Mouse (Mus musculus) testis, postnatal 10 days (tissue): ENCODE measurements around the gene Fgd2.

Experiments
- DNase-seq: peaks from one replicate; pipeline ENCODE4 v3.0.0; 2021; ENCODE audit warnings: low spot score

The Fgd2 gene

GRCm38 (mm10) chr17:29397480-29398433, 37.0 kb downstream of the Fgd2 start:
- peak; percentile 92 for DNase-seq

GRCm38 (mm10) chr17:29398434-29399026, 37.8 kb downstream of the Fgd2 start:
- no peak for DNase-seq

GRCm38 (mm10) chr17:29399241-29399910, 38.7 kb downstream of the Fgd2 start:
- no peak for DNase-seq

DNA sequence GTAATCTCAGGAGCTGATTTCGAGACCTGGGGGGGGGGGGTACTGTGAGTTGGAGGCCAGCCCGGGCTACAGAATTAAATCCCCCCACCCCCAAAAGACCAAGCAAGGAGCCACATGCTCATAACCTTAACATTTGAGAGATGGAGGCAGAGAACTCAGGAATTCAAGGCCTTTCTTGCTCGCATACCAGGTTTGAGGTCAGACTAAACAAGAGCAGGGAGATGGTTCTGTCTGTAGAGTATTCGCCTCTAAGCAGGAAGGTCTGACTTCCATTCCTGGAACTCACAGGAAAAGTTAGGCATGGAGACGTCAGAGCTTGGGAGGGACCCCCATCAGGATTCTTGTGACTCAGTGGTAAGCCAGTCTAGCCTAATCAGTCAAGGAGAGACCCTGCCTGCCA, 39.3 kb downstream of the Fgd2 start:
- no peak for DNase-seq

DNA sequence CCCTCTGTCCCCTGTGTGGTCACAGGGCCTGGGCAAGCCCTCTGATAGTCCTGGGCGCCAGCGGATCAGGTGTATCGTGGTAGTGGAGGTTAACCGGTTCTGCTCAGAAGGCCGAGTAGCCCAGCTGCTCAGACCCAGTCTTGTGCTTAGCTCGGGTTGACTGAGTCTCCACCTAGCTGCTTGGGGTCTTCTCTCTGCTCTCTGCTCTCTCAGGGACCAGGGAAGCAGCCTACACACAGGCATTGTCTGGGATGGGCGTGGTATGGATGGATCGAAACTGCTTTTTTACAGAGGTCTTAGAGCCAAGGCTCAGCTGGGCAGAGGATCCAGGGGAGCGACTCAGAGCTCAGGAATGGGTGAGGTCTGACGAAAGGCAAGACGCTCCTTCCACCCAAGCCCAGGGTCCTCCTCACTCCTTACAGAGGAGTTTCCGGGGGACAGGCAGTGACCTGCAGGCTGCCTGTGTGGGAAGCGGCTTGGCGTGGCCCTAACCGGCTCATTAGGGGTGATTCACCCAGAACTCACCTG, 41.1 kb downstream of the Fgd2 start:
- no peak for DNase-seq

- no peak for DNase-seq
These were observed 42.5 kb downstream of the Fgd2 start for GRCm38 (mm10) chr17:29403179-29403578.

GRCm38 (mm10) chr17:29405501-29405900, 44.8 kb downstream of the Fgd2 start:
- no peak for DNase-seq

DNA sequence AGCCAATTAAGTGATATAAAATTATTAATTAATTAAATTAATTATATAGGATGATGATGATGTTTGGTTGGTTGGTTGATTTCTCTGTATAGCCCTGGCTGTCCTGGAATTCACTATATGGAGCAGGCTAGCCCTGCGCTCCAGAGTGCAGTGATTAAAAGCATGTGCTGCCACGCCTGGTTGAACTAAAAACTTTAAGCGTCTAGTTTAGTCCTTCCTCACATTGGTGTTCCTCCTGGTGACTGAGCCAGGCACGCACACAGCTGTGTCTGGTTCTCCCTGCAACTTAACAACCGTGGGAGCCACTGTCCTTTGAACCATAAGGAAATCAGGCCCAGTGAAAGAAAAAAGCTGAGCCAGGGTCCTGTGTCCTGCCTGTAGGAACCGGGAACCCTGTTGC, 45.4 kb downstream of the Fgd2 start:
- DNase-seq, result no peak

- DNase-seq, result no peak
These were observed 46.7 kb downstream of the Fgd2 start for GRCm38 (mm10) chr17:29407405-29407804.

DNA sequence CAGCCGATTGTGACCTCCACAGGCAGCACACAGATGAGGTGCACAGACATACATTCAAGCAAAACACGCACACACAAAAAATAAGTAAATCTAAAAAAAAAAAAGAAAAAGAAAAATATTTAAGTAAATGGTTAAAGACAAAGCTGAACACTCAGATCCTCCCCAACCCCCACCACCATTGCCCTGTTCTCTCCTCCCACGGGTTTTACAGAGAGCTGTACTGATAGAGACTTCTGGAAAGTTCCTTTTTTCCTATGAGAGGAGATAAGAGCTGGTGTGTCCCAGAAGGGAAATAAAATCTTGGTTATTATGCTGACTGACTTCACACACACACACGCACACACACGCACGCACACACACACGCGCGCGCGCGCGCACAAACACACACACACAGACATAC, 47.6 kb downstream of the Fgd2 start:
- DNase-seq, result no peak

DNA sequence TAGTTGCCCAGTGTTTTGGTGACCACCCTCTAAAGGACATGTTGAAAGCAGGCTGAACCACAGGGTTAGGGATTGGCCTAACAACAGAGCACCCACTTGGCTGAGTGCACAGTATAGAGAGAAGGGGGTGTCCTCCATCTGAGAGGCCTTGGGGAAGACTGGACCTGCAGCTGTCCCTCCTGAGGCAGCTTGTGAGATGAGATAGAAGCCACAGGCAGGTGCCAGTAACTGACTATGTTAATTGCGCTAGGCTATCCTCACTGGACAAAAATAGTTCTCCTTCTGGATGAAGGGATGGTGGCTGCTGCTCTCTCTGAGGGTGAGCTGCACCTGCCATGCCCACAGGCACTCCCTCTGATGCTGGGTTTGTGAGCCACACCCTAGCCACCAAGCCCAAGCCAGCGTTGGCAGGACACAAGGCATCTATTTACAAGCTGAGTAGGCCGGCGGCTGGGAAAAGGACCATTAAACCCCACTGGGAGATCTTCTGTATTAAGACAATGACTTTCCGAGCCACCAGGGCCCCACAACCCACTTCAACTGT, 49.2 kb downstream of the Fgd2 start:
- no peak for DNase-seq

GRCm38 (mm10) chr17:29411821-29412425, 51.2 kb downstream of the Fgd2 start:
- no peak for DNase-seq

DNA sequence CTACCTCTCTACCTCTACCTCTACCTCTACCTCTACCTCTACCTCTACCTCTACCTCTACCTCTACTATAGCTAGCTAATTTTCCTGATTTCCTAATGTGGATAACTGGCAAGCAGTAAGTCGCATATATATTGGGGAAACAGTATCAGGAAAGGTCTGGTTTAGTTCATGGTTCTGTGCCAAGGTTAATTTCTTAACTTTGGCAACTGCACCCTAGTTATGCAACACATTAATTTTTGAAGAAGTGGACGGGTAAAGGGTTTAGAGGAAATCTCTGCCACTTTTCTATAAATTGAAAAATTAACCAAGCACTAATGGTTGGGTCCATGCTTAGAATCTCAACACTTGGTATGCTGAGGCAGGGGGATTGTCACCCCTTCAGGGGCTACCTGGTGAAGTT, 53.9 kb downstream of the Fgd2 start:
- no peak for DNase-seq

DNA sequence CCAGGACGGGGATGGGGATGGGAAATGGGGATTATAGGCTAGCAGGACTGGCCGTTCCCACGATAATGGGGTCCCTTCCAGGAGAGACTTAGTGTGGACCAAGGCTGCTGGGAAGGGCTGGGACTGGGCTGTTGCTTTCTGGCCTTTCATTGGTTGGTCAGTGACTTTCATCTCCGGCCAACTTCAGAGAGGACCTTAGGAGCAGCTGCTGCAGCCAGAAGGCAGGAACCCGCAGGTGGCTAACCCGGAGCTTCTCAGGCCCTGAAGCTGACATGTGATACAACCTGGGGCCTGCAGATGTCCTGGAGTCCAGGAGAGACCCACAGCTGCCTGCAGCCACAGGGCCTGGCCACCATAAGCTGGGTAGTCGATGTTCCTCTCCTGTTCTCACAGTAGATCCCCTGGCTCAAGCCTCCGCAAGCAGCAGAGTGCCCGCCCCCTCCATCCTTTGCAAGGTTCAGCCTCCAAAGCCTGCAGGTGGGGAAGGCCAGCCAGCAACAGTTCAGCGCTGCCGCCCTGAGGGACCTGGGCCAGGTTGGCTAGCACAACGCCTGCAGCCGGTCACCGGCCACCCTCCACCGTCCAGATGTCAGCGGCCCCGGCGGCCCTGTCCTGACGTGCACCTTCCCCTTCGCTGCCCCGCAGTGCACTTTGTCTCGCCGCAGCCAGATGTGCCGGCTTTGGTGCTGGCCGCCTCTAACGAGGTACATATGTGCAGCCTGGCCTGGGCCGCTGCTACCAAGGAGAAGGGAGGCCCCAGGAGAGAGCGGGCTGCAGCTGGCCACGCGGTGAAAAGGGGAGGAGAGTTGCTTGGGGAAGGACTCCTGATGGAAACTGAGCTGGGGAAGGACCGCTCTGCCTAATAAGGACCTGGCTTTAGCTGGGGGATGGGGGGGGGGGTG, 55.3 kb downstream of the Fgd2 start:
- DNase-seq, result peak; percentile 74

- no peak for DNase-seq
These were observed 56.0 kb downstream of the Fgd2 start for GRCm38 (mm10) chr17:29416757-29417156.

DNA sequence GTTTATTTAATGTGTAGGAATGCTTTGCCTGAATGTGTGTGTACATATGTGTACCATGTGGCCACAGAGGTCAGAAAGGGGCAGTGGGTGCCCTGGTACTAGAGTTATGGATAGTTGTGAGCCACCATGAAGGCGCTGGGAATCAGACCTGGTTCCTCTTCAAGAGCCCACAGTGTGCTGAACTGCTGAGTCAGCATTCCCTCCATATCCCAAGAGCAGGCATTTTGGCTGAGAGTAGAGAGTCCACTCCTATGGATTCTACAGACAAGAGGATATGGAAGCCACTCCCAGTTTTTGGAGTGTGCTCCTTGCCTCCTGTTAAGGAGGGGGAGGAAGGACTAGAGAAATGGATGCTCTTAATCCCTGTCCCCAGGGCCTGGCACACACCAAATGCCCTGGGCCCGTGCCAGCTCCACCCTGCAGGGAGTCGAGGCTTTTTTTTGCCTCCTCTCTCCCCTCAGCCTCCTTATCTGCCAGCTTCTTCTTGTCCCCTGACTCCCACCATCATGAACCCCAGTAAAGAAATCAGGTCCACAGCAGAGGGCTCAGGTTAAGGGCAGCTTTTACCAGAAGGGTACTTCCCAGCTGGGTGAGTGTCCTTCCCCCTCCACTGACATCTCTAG, 58.2 kb downstream of the Fgd2 start:
- peak; percentile 82 for DNase-seq

GRCm38 (mm10) chr17:29419976-29420739, 59.4 kb downstream of the Fgd2 start:
- no peak for DNase-seq

- no peak for DNase-seq
These were observed 60.6 kb downstream of the Fgd2 start for GRCm38 (mm10) chr17:29421319-29421718.

DNA sequence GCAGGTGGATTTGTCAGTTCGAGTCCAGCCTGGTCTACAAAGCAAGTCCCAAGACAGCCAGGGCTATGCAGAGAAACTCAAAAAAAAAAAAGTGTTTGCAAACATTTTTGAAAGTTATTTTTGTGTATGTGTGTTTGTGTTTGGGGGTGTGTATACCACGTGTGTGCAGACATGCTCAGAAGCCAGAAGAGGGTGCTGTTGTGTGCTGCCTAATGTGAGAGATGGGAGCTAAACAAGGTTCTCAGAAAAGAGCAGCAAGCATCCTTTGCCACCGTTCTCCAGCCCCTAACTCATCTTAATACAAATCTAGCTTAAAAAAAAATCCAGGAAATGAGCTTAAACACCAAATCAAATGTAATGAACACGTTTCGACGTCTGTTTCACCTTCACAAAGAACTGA, 61.6 kb downstream of the Fgd2 start:
- no peak for DNase-seq
